Mouse (Mus musculus) R1 (cell line): Measurements from ENCODE around the gene 5031439G07Rik.
A peak's percentile ranks its signal among the peaks of the same experiment; 100 is the strongest.

Experiments used
- DNase-seq: peaks from one replicate; pipeline ENCODE4 v3.0.0-alpha.2; 2018; ENCODE audit warnings: low read depth, low spot score

5031439G07Rik gene

GRCm38 (mm10) chr15:84995041-84995440 lies 6.7 kb upstream of the 5031439G07Rik start:
- no peak for DNase-seq

- no peak for DNase-seq
Measured at GRCm38 (mm10) chr15:84994498-84994897, 6.1 kb upstream of the 5031439G07Rik start.

- no peak for DNase-seq
Measured at GRCm38 (mm10) chr15:84989771-84990170, 1.4 kb upstream of the 5031439G07Rik start.

GRCm38 (mm10) chr15:84989098-84989497 lies 747 bp upstream of the 5031439G07Rik start:
- DNase-seq = no peak

GRCm38 (mm10) chr15:84987020-84987815 lies 1.1 kb downstream of the 5031439G07Rik start:
- peak; percentile 29 for DNase-seq

GRCm38 (mm10) chr15:84986171-84987019 lies 2.0 kb downstream of the 5031439G07Rik start:
- no peak for DNase-seq

GRCm38 (mm10) chr15:84985516-84986160 lies 2.7 kb downstream of the 5031439G07Rik start:
- DNase-seq = no peak

- DNase-seq = no peak
Measured at GRCm38 (mm10) chr15:84983721-84984120, 4.6 kb downstream of the 5031439G07Rik start.

GRCm38 (mm10) chr15:84982888-84983287 lies 5.5 kb downstream of the 5031439G07Rik start:
- peak; percentile 27 for DNase-seq

- no peak for DNase-seq
Measured at GRCm38 (mm10) chr15:84981609-84982313, 6.6 kb downstream of the 5031439G07Rik start.

- no peak for DNase-seq
Measured at GRCm38 (mm10) chr15:84975729-84976128, 12.6 kb downstream of the 5031439G07Rik start.

GRCm38 (mm10) chr15:84973544-84973871 lies 14.8 kb downstream of the 5031439G07Rik start:
- no peak for DNase-seq

- DNase-seq = no peak
Measured at GRCm38 (mm10) chr15:84972860-84973543, 15.3 kb downstream of the 5031439G07Rik start.

GRCm38 (mm10) chr15:84968534-84968933 lies 19.8 kb downstream of the 5031439G07Rik start:
- DNase-seq = no peak

- peak; percentile 70 for DNase-seq
Measured at GRCm38 (mm10) chr15:84965575-84966360, 22.6 kb downstream of the 5031439G07Rik start.

GRCm38 (mm10) chr15:84964771-84965170 lies 23.6 kb downstream of the 5031439G07Rik start:
- DNase-seq = no peak

- DNase-seq = no peak
Measured at GRCm38 (mm10) chr15:84962518-84962917, 25.8 kb downstream of the 5031439G07Rik start.

GRCm38 (mm10) chr15:84960692-84961091 lies 27.7 kb downstream of the 5031439G07Rik start:
- DNase-seq = no peak

GRCm38 (mm10) chr15:84959891-84960290 lies 28.5 kb downstream of the 5031439G07Rik start:
- DNase-seq = no peak

- DNase-seq = no peak
Measured at GRCm38 (mm10) chr15:84958331-84958730, 30.0 kb downstream of the 5031439G07Rik start.
